Mouse (Mus musculus) right cerebral cortex, postnatal 14 days (tissue): ENCODE measurements around the gene Samt1.
"Not testable (repeated sequence)": the region's sequence is repeated elsewhere in the genome, so short reads cannot be mapped to it uniquely, and the experiment has no call there.

Experiments
- DNase-seq: peaks from one replicate; pipeline ENCODE4 v3.0.0; 2022

The Samt1 gene

GRCm38 (mm10) chrX:154012540-154012939 is at the start of gene Samt1:
Samt1 (minus strand) TSS chrX:154012640.
- not testable (repeated sequence) for DNase-seq

GRCm38 (mm10) chrX:154054939-154055338 is 42.5 kb upstream of the Samt1 start, which contains the start of gene Gm10057:
Gm10057 (minus strand) TSS chrX:154055039.
- DNase-seq: not testable (repeated sequence)

- DNase-seq: not testable (repeated sequence)
Observed at GRCm38 (mm10) chrX:154033727-154034126, 21.3 kb upstream of the Samt1 start, which contains the start of gene 4921511M17Rik. 4921511M17Rik (minus strand) TSS chrX:154033827.

GRCm38 (mm10) chrX:153976914-153977313 is 35.5 kb downstream of the Samt1 start:
- DNase-seq: not testable (repeated sequence)

GRCm38 (mm10) chrX:153976467-153976866 is 36.0 kb downstream of the Samt1 start:
- not testable (repeated sequence) for DNase-seq

GRCm38 (mm10) chrX:153974450-153974849 is 38.0 kb downstream of the Samt1 start:
- peak; percentile 9 for DNase-seq

GRCm38 (mm10) chrX:153952866-153953265 is 59.6 kb downstream of the Samt1 start:
- not testable (repeated sequence) for DNase-seq
